Mouse (Mus musculus) limb, embryonic 11.5 days (tissue): Measurements from ENCODE around the gene Suds3. TPM values are rescaled to one million over a fixed set of nuclear protein-coding genes. Genes with fewer than 3 reads are reported as not detected.

Experiments
- ATAC-seq: fragments of 200-750 bp; cut with Nextera tagmentation; 2 replicates; pipeline ENCODE4 v1.8.0; 2017; ENCODE audit warnings: low read depth; ENCODE audit not compliant: insufficient number of reproducible peaks, low FRiP score, low TSS enrichment
- DNase-seq: peaks from one replicate; pipeline ENCODE4 v3.0.0-alpha.2; 2015; ENCODE audit warnings: low spot score
- H3K27ac ChIP-seq: fragments of 300-500 bp; sonication (generic); replicated peaks from 2 replicates; pipeline ENCODE4 v1.5.1; 2014; ENCODE audit warnings: low read depth, mild to moderate bottlenecking, low read length
- H3K27me3 ChIP-seq: fragments of 300-500 bp; sonication (generic); 2 replicates; pipeline ENCODE4 v1.6.1; 2014; ENCODE audit warnings: mild to moderate bottlenecking, low read length, mixed read lengths; ENCODE audit not compliant: control insufficient read depth, insufficient read depth
- H3K36me3 ChIP-seq: fragments of 300-500 bp; sonication (generic); 2 replicates; pipeline ENCODE4 v1.6.1; 2014; ENCODE audit warnings: mild to moderate bottlenecking, low read length, moderate library complexity, mixed read lengths; ENCODE audit not compliant: control insufficient read depth, insufficient read depth
- H3K4me1 ChIP-seq: fragments of 300-500 bp; sonication (generic); 2 replicates; pipeline ENCODE4 v1.6.1; 2014; ENCODE audit warnings: low read length, mixed read lengths; ENCODE audit not compliant: control insufficient read depth, insufficient read depth
- H3K4me2 ChIP-seq: fragments of 300-500 bp; sonication (generic); 2 replicates; pipeline ENCODE4 v1.6.1; 2014; ENCODE audit warnings: low read depth, mild to moderate bottlenecking, moderate library complexity; ENCODE audit not compliant: severe bottlenecking
- H3K4me3 ChIP-seq: fragments of 300-500 bp; sonication (generic); 2 replicates; pipeline ENCODE4 v1.5.1; 2014; ENCODE audit warnings: low read depth, low read length
- H3K9ac ChIP-seq: fragments of 300-500 bp; sonication (generic); 2 replicates; pipeline ENCODE4 v1.6.1; 2014; ENCODE audit warnings: mild to moderate bottlenecking, low read length
- H3K9me3 ChIP-seq: fragments of 300-500 bp; sonication (generic); 2 replicates; pipeline ENCODE4 v1.6.1; 2016; ENCODE audit warnings: low read length; ENCODE audit not compliant: control insufficient read depth
- WGBS: fragments of 180-500 bp; shearing (Covaris S2); extraction: QIAGEN DNeasy Blood & Tissue Kit; methylation state at CpG from one replicate; pipeline ENCODE4 v1.1.7; 2014; 5-methylcytosine and 5-hydroxymethylcytosine counted together
- polyA plus RNA-seq: library from polyadenylated mRNA; unstranded; fragments of >200 nt; fragmentation: Nextera tagmentation; extraction: Ambion mirVana; gene quantifications from 2 replicates; pipeline ENCODE4 v1.2.1, GENCODE M21; 2014

Gene Suds3
- polyA plus RNA-seq, 1 experiment from 2014 or later, result 54.0 TPM

- 58% methylated on average over 15 of the region's 15 CpGs for WGBS
- Histone ChIP-seq H3K4me3 (no peak overlapping the region), H3K27ac (peak overlapping the region; percentile 36; the same call in 1 of the 2 replicates), H3K9me3 (no peaks in the 10 kb centered on the region; the same call in 1 of the 2 replicates), H3K27me3 (no peaks in the 10 kb centered on the region), H3K4me2 (peak overlapping the region; percentile 12; the same call in 1 of the 2 replicates), H3K4me1 (no peaks in the 10 kb centered on the region), H3K9ac (no peak overlapping the region), H3K36me3 (no peaks in the 10 kb centered on the region)
- DNase-seq (peak; percentile 43), ATAC-seq (no peak)
Observed at GRCm38 (mm10) chr5:117153527-117154091, 37.7 kb upstream of the Suds3 start.

- Histone ChIP-seq H3K4me1 (no peaks in the 10 kb centered on the region), H3K27me3 (no peaks in the 10 kb centered on the region), H3K27ac (no peak overlapping the region), H3K9me3 (no peaks in the 10 kb centered on the region; the same call in 1 of the 2 replicates), H3K9ac (no peak overlapping the region), H3K4me2 (no peak overlapping the region), H3K4me3 (no peak overlapping the region), H3K36me3 (no peaks in the 10 kb centered on the region)
- ATAC-seq, result no peak
- DNase-seq, result no peak
Observed at GRCm38 (mm10) chr5:117152944-117153343, 37.0 kb upstream of the Suds3 start.

- H3K4me3 ChIP-seq, result no peak overlapping the region
- no peaks in the 10 kb centered on the region; the same call in 1 of the 2 replicates for H3K9me3 ChIP-seq
- H3K36me3 ChIP-seq, result no peaks in the 10 kb centered on the region
- H3K4me2 ChIP-seq, result no peak overlapping the region
- WGBS, result 89% methylated on average over 5 of the region's 5 CpGs
- no peak for DNase-seq
- H3K27me3 ChIP-seq, result no peaks in the 10 kb centered on the region
- no peaks in the 10 kb centered on the region for H3K4me1 ChIP-seq
- no peak for ATAC-seq
- H3K9ac ChIP-seq, result no peak overlapping the region
- H3K27ac ChIP-seq, result no peak overlapping the region
Observed at GRCm38 (mm10) chr5:117150068-117150467, 34.2 kb upstream of the Suds3 start.

GRCm38 (mm10) chr5:117149054-117149942 lies 33.4 kb upstream of the Suds3 start:
- no peak for DNase-seq
- Histone ChIP-seq H3K9me3 (no peaks in the 10 kb centered on the region; the same call in 1 of the 2 replicates), H3K4me1 (no peaks in the 10 kb centered on the region), H3K9ac (no peak overlapping the region), H3K4me2 (no peak overlapping the region), H3K27me3 (no peaks in the 10 kb centered on the region), H3K4me3 (no peak overlapping the region), H3K27ac (no peak overlapping the region), H3K36me3 (no peaks in the 10 kb centered on the region)
- WGBS, result 76% methylated on average over 16 of the region's 16 CpGs
- no peak for ATAC-seq

- no peaks in the 10 kb centered on the region for H3K4me1 ChIP-seq
- H3K9me3 ChIP-seq, result no peaks in the 10 kb centered on the region
- H3K9ac ChIP-seq, result no peak overlapping the region
- H3K4me2 ChIP-seq, result no peak overlapping the region
- H3K27ac ChIP-seq, result no peak overlapping the region
- H3K36me3 ChIP-seq, result no peaks in the 10 kb centered on the region
- no peak overlapping the region for H3K4me3 ChIP-seq
- WGBS, result 92% methylated on average over 16 of the region's 16 CpGs
- H3K27me3 ChIP-seq, result no peaks in the 10 kb centered on the region
- no peak for ATAC-seq
- DNase-seq, result no peak
Observed at GRCm38 (mm10) chr5:117147187-117148095, 31.5 kb upstream of the Suds3 start.

GRCm38 (mm10) chr5:117146165-117146564 lies 30.3 kb upstream of the Suds3 start:
- Histone ChIP-seq H3K4me2 (no peak overlapping the region), H3K36me3 (no peaks in the 10 kb centered on the region), H3K27ac (no peak overlapping the region), H3K4me1 (no peaks in the 10 kb centered on the region), H3K9ac (no peak overlapping the region), H3K9me3 (no peaks in the 10 kb centered on the region), H3K4me3 (no peak overlapping the region), H3K27me3 (no peaks in the 10 kb centered on the region)
- no peak for ATAC-seq
- DNase-seq, result no peak

- no peaks in the 10 kb centered on the region for H3K4me1 ChIP-seq
- H3K27ac ChIP-seq, result no peak overlapping the region
- no peak overlapping the region for H3K9ac ChIP-seq
- H3K4me3 ChIP-seq, result no peak overlapping the region
- WGBS, result 64% methylated on average over 9 of the region's 9 CpGs
- no peaks in the 10 kb centered on the region for H3K9me3 ChIP-seq
- H3K27me3 ChIP-seq, result no peaks in the 10 kb centered on the region
- DNase-seq (no peak), ATAC-seq (no peak)
- no peak overlapping the region for H3K4me2 ChIP-seq
- no peaks in the 10 kb centered on the region for H3K36me3 ChIP-seq
Observed at GRCm38 (mm10) chr5:117143721-117144135, 27.8 kb upstream of the Suds3 start.

- Histone ChIP-seq H3K4me3 (no peak overlapping the region), H3K27ac (no peak overlapping the region), H3K4me1 (peaks cover 9% of the 10 kb centered on the region; the same call in 1 of the 2 replicates), H3K36me3 (no peaks in the 10 kb centered on the region), H3K27me3 (no peaks in the 10 kb centered on the region), H3K9ac (no peak overlapping the region), H3K4me2 (no peak overlapping the region), H3K9me3 (no peaks in the 10 kb centered on the region)
- WGBS, result 73% methylated on average over 7 of the region's 7 CpGs
- DNase-seq (no peak), ATAC-seq (no peak)
Observed at GRCm38 (mm10) chr5:117140374-117140773, 24.5 kb upstream of the Suds3 start.
